Mouse (Mus musculus) E14TG2a.4 (cell line): Measurements from ENCODE around the gene Rp2.

Experiments used
- CTCF ChIP-seq: conservative IDR thresholded peaks from 2 replicates; pipeline ENCODE4 v1.5.1; 2014; ENCODE audit warnings: low read length
- NANOG ChIP-seq: IDR thresholded peaks from 2 replicates; pipeline ENCODE4 v1.6.1; 2014; ENCODE audit warnings: borderline replicate concordance, low read length, mixed read lengths
- POU5F1 ChIP-seq: IDR thresholded peaks from 2 replicates; pipeline ENCODE4 v1.6.1; 2014; ENCODE audit warnings: low read length, borderline replicate concordance

GRCm38 (mm10) chrX:20419536-20419935 lies 55.3 kb downstream of the Rp2 start:
- no peak for TF ChIP-seq CTCF
- no peak for TF ChIP-seq POU5F1
- TF ChIP-seq NANOG: no peak
